Mouse (Mus musculus): ENCODE data around the gene AU022751. TPM values are rescaled to one million over a fixed set of nuclear protein-coding genes. Genes with fewer than 3 reads are reported as not detected.
A peak's percentile ranks its signal among the peaks of the same experiment; 100 is the strongest.
"Not testable (repeated sequence)": the region's sequence is repeated elsewhere in the genome, so short reads cannot be mapped to it uniquely, and the experiment has no call there.

The AU022751 gene
- polyA plus RNA-seq (2016; fragmentation: Nextera tagmentation; extraction: Ambion mirVana), result not detected in 2 replicates

- WGBS, result 91% methylated on average over 39 of the region's 39 CpGs
- H3K4me3 ChIP-seq, result no peak within 1 kb of the TSS
Observed at GRCm38 (mm10) chrX:6082954-6083680, at the start of gene AU022751. Gene AU022751, minus strand, starts transcription at chrX:6083419.

GRCm38 (mm10) chrX:6091996-6092757, 9.0 kb upstream of the AU022751 start:
- peak overlapping the region; percentile 76 for H3K27ac ChIP-seq
- 14% methylated on average over 29 of the region's 30 CpGs for WGBS
- no peaks in the 10 kb centered on the region for H3K4me1 ChIP-seq (replicated peaks)
- H3K4me3 ChIP-seq, result peak overlapping the region; percentile 51
- 0 out of 2 replicates have a peak, but pooled peaks cover 3% of the 10 kb centered on the region for H3K27me3 ChIP-seq (ENCODE audit: insufficient read depth, poor library complexity, severe bottlenecking)
- DNase-seq (ENCODE audit: low spot score), result peak; percentile 56
- no peaks in the 10 kb centered on the region for H3K9me3 ChIP-seq
- H3K36me3 ChIP-seq, result no peaks in the 10 kb centered on the region

More at GRCm38 (mm10) chrX:6082954-6083680, at the start of gene AU022751:
- DNase-seq (ENCODE audit: low spot score), result no peak
- H3K27me3 ChIP-seq (ENCODE audit: insufficient read depth, poor library complexity, severe bottlenecking), result no peaks in the 10 kb centered on the region
- H3K9me3 ChIP-seq, result peaks cover 23% of the 10 kb centered on the region
- no peaks in the 10 kb centered on the region for H3K4me1 ChIP-seq (replicated peaks)
- no peaks in the 10 kb centered on the region for H3K36me3 ChIP-seq
- H3K27ac ChIP-seq, result no peak within 1 kb of the TSS

GRCm38 (mm10) chrX:6091547-6091946, 8.3 kb upstream of the AU022751 start:
- DNase-seq (ENCODE audit: low spot score), result no peak
- Histone ChIP-seq H3K4me3 (peak overlapping the region; percentile 51), H3K36me3 (no peaks in the 10 kb centered on the region), H3K4me1 (replicated peaks) (no peaks in the 10 kb centered on the region), H3K27me3 (ENCODE audit: insufficient read depth, poor library complexity, severe bottlenecking) (0 out of 2 replicates have a peak, but pooled peaks cover 3% of the 10 kb centered on the region), H3K9me3 (no peaks in the 10 kb centered on the region), H3K27ac (peak overlapping the region; percentile 76)
- WGBS, result 25% methylated on average over 12 of the region's 12 CpGs

- no peaks in the 10 kb centered on the region for H3K4me1 ChIP-seq (replicated peaks)
- H3K36me3 ChIP-seq, result no peaks in the 10 kb centered on the region
- H3K27ac ChIP-seq, result no peak overlapping the region
- H3K4me3 ChIP-seq, result no peak overlapping the region
- no peaks in the 10 kb centered on the region for H3K27me3 ChIP-seq (ENCODE audit: insufficient read depth, poor library complexity, severe bottlenecking)
- H3K9me3 ChIP-seq, result no peaks in the 10 kb centered on the region
- WGBS, result 94% methylated on average over 1 of the region's 1 CpGs
- no peak for DNase-seq (ENCODE audit: low spot score)
Observed at GRCm38 (mm10) chrX:6061563-6061962, 21.7 kb downstream of the AU022751 start.

- peak overlapping the region; percentile 50 for H3K4me3 ChIP-seq
- not testable (repeated sequence) for H3K27ac ChIP-seq; H3K4me1 ChIP-seq (replicated peaks); H3K36me3 ChIP-seq; H3K9me3 ChIP-seq; H3K27me3 ChIP-seq (ENCODE audit: insufficient read depth, poor library complexity, severe bottlenecking)
- DNase-seq (ENCODE audit: low spot score), result peak; percentile 4
- WGBS, result 13% methylated on average over 27 of the region's 60 CpGs
Observed at GRCm38 (mm10) chrX:6047936-6048614, 35.1 kb downstream of the AU022751 start.

GRCm38 (mm10) chrX:6047066-6047935, 35.9 kb downstream of the AU022751 start, which contains the start of gene Nudt11:
Gene Nudt11, plus strand, starts transcription at chrX:6047453.
- H3K27me3 ChIP-seq (ENCODE audit: insufficient read depth, poor library complexity, severe bottlenecking); H3K9me3 ChIP-seq; H3K36me3 ChIP-seq; DNase-seq (ENCODE audit: low spot score); H3K27ac ChIP-seq; H3K4me1 ChIP-seq (replicated peaks): not testable (repeated sequence)
- 11% methylated on average over 14 of the region's 121 CpGs for WGBS
- H3K4me3 ChIP-seq, result peak within 1 kb of the TSS; percentile 50

Other genes with a start within 250 kb of the AU022751 start
- 6.7 and 8.0 TPM in 2 replicates for gene Nudt11, start 36.0 kb downstream of the AU022751 start, polyA plus RNA-seq (2016; fragmentation: Nextera tagmentation; extraction: Ambion mirVana)
- gene Nudt10, start 89.6 kb upstream of the AU022751 start, polyA plus RNA-seq (2016; fragmentation: Nextera tagmentation; extraction: Ambion mirVana), result 17.3 and 21.9 TPM in 2 replicates
- gene Bmp15, start 237.3 kb upstream of the AU022751 start, polyA plus RNA-seq (2016; fragmentation: Nextera tagmentation; extraction: Ambion mirVana), result 0.05 TPM in 1 of 2 replicates, not detected in the other

All from hindbrain, embryonic 10.5 days (tissue).